In the genomic region with DNA sequence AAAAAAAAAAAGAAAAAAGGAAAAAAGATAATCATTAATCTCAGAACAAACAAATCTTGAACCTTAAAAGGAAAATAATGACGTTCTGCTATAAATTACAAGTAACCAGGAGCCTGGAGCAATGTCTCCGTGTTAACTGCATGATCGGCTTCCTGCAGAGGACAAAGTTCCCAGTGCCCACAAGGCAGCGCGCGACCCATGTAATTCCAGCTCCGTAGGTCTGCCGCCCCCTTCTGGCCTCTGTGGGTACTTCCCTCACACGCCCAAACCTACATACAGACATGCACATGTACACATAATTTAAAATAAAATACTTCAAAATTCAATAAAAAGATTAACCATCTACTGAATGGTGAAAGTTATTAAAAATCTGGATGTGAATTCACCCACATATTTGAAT, we compare ENCODE assay signal across 11 mouse cellular contexts. TPM values are rescaled to one million over a fixed set of nuclear protein-coding genes. Genes with fewer than 3 reads are reported as not detected.
DNase-seq lines count a peak whose midpoint lies in the region; ATAC-seq lines count a peak whose summit lies in the region.
"Had no signal": no experiment of that assay in that cellular context is flagged by ENCODE, and none has a peak within 500 bp of the region (broad histone marks: within the 10 kb centered on the region; RNA-seq: fewer than 3 reads in every experiment).

No protein-coding gene starts in this region.

- H3K27me3 ChIP-seq in midbrain, embryonic 14.5 days (ENCODE audit: control insufficient read depth, insufficient read depth, low read length) = no peaks in the 10 kb centered on the region
- H3K27me3 ChIP-seq in midbrain, embryonic 16.5 days (ENCODE audit: control insufficient read depth, insufficient read depth, low read depth, low read length) = no peaks in the 10 kb centered on the region
- H3K27me3 ChIP-seq: embryonic facial prominence, embryonic 15.5 days; limb, embryonic 13.5 days had no signal

- H3K36me3 ChIP-seq in midbrain, embryonic 14.5 days (ENCODE audit: control insufficient read depth, insufficient read depth, low read length) = no peaks in the 10 kb centered on the region
- H3K36me3 ChIP-seq in midbrain, embryonic 16.5 days (ENCODE audit: control insufficient read depth, insufficient read depth, low read length) = no peaks in the 10 kb centered on the region
- H3K36me3 ChIP-seq: embryonic facial prominence, embryonic 15.5 days; limb, embryonic 13.5 days had no signal

- no peak overlapping the region for H3K4me2 ChIP-seq in midbrain, embryonic 14.5 days (ENCODE audit: low read length)
- no peak overlapping the region for H3K4me2 ChIP-seq in midbrain, embryonic 16.5 days (ENCODE audit: low read length)
- H3K4me2 ChIP-seq: embryonic facial prominence, embryonic 15.5 days; limb, embryonic 13.5 days had no signal

- DNase-seq in cerebellum, postnatal 10 days = peak; percentile 26 to 29
- DNase-seq in cerebellum, postnatal 36 days = no peak
- peak; percentile 18 for DNase-seq in midbrain, embryonic 14.5 days
- DNase-seq in kidney, postnatal 36 days = peak; percentile 36 to 73
- DNase-seq in thymus, postnatal 4 days = peak; percentile 40
- no peak for DNase-seq in layer of hippocampus, postnatal 10 days (ENCODE audit: low spot score in 2 of 2)
- DNase-seq in urinary bladder, adult 18-20 months (ENCODE audit: low spot score in 2 of 2) = no peak
- DNase-seq: right cerebral cortex, adult 18-20 months had no signal

- 58% methylated on average over 9 of the region's 9 CpGs for WGBS in midbrain, embryonic 14.5 days
- WGBS in midbrain, embryonic 16.5 days = 54% methylated on average over 9 of the region's 9 CpGs

- H3K4me3 ChIP-seq in midbrain, embryonic 14.5 days (replicated peaks; ENCODE audit: low read depth, low read length) = no peak overlapping the region
- H3K4me3 ChIP-seq in midbrain, embryonic 16.5 days (ENCODE audit: low read depth, low read length) = no peak overlapping the region
- H3K4me3 ChIP-seq: embryonic facial prominence, embryonic 15.5 days; limb, embryonic 13.5 days had no signal

- no peak overlapping the region for H3K9ac ChIP-seq in midbrain, embryonic 14.5 days (replicated peaks; ENCODE audit: low read length)
- H3K9ac ChIP-seq in midbrain, embryonic 16.5 days (ENCODE audit: low read depth, low read length) = no peak overlapping the region
- H3K9ac ChIP-seq: embryonic facial prominence, embryonic 15.5 days; limb, embryonic 13.5 days had no signal

- ATAC-seq in midbrain, embryonic 14.5 days (ENCODE audit: low FRiP score, low TSS enrichment) = no peak
- no peak for ATAC-seq in midbrain, embryonic 16.5 days

- no peaks in the 10 kb centered on the region for H3K4me1 ChIP-seq in midbrain, embryonic 14.5 days (ENCODE audit: control insufficient read depth, insufficient read depth, low read length)
- H3K4me1 ChIP-seq in midbrain, embryonic 16.5 days (ENCODE audit: control insufficient read depth, insufficient read depth, low read length) = no peaks in the 10 kb centered on the region
- H3K4me1 ChIP-seq: embryonic facial prominence, embryonic 15.5 days; limb, embryonic 13.5 days had no signal

- no peak overlapping the region for H3K27ac ChIP-seq in midbrain, embryonic 14.5 days (replicated peaks; ENCODE audit: low read depth, low read length)
- H3K27ac ChIP-seq in midbrain, embryonic 16.5 days (ENCODE audit: low read length) = no peak overlapping the region
- H3K27ac ChIP-seq: embryonic facial prominence, embryonic 15.5 days; limb, embryonic 13.5 days had no signal

- no peaks in the 10 kb centered on the region for H3K9me3 ChIP-seq in midbrain, embryonic 14.5 days (ENCODE audit: control insufficient read depth, low read length)
- no peaks in the 10 kb centered on the region for H3K9me3 ChIP-seq in midbrain, embryonic 16.5 days (replicated peaks; ENCODE audit: control insufficient read depth, low read length, poor library complexity, severe bottlenecking)
- H3K9me3 ChIP-seq: embryonic facial prominence, embryonic 15.5 days; limb, embryonic 13.5 days had no signal

RNA-seq across cellular contexts. Expression of a gene that starts 39.6 kb away (rescaled TPM):
- 3.2 and 6.9 TPM in 2 replicates for polyA plus RNA-seq in midbrain, embryonic 14.5 days (2014; fragmentation: Nextera tagmentation; extraction: Ambion mirVana)
- 4.3 and 4.8 TPM in 2 replicates for polyA plus RNA-seq in midbrain, embryonic 16.5 days (2015; fragmentation: Nextera tagmentation; extraction: Ambion mirVana)
- 1 to 10 TPM; 1.7 to 2.1 TPM for total RNA-seq in layer of hippocampus, postnatal 10 days (2021)

Comparison
In these comparisons a context has a peak if more than half of its experiments do, and no peak if none do; other contexts are left out.
1. DNase-seq: peak in cerebellum, postnatal 10 days (2 of 2), midbrain, embryonic 14.5 days (single experiment), kidney, postnatal 36 days (2 of 2) and thymus, postnatal 4 days (single experiment); none in cerebellum, postnatal 36 days (0 of 2), layer of hippocampus, postnatal 10 days (0 of 2) and urinary bladder, adult 18-20 months (0 of 2).